Mouse (Mus musculus) ES-E14 (cell line): ENCODE measurements around the gene Prkcz.

ENCODE experiments used
- CHD2 ChIP-seq: IDR thresholded peaks from 2 replicates; pipeline ENCODE4 v1.6.1; 2014; ENCODE audit warnings: mild to moderate bottlenecking, low read depth, low read length, inconsistent platforms
- HCFC1 ChIP-seq: IDR thresholded peaks from 2 replicates; pipeline ENCODE4 v1.6.1; 2012; ENCODE audit warnings: low read length, inconsistent platforms, borderline replicate concordance; ENCODE audit not compliant: insufficient read depth
- MAFK ChIP-seq: IDR thresholded peaks from 2 replicates; pipeline ENCODE4 v1.6.1; 2014; ENCODE audit warnings: mild to moderate bottlenecking, low read depth, low read length, inconsistent platforms; ENCODE audit not compliant: insufficient read depth
- ZNF384 ChIP-seq: IDR thresholded peaks from 2 replicates; pipeline ENCODE4 v1.6.1; 2012; ENCODE audit warnings: low read depth, low read length, inconsistent platforms

DNA sequence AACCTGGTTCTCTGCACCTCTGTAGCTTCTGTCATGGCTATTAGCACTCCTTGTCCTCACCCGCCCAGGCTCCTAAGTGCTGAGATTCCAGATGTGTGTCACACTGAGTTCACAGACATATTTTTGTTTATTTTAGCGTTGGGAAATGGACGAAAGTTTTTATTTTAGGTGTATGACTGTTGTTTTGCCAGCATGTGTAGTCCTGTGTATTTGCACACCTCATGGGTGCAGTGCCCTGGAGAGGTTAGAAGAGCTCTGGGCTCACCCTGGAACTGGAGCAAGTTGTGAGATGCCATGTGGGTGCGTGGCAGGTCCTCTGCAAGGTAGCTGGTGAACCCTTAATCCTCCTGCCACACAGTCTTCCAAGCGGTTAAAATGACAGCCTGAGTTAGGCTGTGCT, 1.3 kb upstream of the Prkcz start:
- TF ChIP-seq HCFC1 (no peak), MAFK (no peak), ZNF384 (no peak), CHD2 (no peak)
